Mouse (Mus musculus): ENCODE data around the gene Ccr7.
A peak's percentile ranks its signal among the peaks of the same experiment; 100 is the strongest.

Gene Ccr7

DNA sequence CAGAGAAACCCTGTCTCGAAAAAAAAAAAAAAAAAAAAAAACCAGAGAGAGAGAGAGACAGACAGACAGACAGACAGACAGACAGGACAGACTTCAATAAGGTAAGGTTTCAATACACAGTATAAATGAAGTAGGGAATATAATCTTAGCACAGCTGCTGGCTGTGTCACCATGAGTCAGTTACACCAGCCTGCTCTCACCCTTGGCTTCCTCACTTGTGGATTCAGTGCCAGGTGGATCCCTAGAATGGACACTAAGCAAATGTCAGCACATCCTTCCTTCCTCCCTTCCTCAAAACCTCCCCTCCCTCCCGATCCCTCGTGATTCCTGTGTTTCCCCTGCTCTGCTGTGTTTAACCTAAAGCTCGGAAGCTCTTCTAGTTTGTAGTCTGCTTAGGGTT lies 17.5 kb downstream of the Ccr7 start:
- DNase-seq (ENCODE audit: low spot score) = no peak

DNA sequence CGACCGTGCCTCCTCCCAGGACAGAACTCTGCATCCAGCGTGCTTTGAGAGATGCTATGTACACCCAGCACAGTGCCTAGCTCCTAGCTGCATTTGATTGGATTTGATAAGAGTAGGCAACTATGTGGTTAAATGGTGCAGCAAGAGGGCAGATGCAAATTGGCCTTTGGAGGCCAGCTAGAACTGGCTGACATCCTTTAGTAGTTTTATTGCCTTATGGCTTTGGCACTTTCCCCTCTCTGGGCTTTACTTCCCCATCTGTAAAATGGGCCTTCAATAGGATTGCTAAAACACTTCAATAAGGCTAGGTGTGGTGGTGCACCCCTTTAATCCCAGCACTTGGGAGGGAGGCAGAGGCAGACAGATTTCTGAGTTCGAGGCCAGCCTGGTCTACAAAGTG lies 17.9 kb downstream of the Ccr7 start:
- DNase-seq (ENCODE audit: low spot score) = no peak

DNA sequence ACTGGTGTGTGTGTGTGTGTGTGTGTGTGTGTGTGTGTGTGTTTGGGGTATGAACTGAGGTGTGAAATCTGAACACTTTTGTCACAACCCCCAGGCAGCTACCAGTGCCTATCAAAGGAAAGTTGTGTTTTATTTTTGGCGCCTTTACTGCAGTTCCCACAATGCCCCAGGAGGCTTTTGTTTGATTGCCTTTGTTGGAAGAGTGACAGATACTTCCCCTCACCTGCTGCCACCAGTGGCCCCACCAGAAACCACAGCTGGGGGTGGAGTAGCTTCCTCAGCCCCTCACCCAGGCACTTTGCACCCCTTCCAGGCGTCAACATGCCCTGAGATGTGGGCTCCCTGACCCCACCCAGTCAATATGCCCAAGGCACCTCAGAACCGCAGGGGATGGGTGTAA lies 18.5 kb downstream of the Ccr7 start:
- no peak for DNase-seq (ENCODE audit: low spot score)

DNA sequence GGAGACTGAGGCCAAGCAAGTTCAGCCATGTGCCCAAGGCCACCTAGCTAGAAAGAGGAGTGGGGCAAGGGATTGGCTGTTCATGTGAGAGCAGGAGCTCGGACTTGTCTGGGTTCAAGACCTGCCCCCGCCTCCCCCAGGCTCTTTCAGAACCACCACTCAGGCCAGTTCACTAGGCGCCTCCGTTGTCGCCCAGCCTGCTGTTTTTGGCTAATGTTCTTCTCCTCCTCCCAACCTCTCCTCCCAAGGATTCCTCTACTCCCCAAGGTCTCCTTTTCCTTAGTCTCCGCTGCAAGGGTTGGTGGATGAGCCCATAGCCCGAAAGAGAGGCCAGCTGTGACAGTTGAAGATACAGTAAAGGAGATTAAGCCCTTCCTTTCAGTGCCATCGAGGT lies 19.8 kb downstream of the Ccr7 start:
- no peak for DNase-seq (ENCODE audit: low spot score)

DNA sequence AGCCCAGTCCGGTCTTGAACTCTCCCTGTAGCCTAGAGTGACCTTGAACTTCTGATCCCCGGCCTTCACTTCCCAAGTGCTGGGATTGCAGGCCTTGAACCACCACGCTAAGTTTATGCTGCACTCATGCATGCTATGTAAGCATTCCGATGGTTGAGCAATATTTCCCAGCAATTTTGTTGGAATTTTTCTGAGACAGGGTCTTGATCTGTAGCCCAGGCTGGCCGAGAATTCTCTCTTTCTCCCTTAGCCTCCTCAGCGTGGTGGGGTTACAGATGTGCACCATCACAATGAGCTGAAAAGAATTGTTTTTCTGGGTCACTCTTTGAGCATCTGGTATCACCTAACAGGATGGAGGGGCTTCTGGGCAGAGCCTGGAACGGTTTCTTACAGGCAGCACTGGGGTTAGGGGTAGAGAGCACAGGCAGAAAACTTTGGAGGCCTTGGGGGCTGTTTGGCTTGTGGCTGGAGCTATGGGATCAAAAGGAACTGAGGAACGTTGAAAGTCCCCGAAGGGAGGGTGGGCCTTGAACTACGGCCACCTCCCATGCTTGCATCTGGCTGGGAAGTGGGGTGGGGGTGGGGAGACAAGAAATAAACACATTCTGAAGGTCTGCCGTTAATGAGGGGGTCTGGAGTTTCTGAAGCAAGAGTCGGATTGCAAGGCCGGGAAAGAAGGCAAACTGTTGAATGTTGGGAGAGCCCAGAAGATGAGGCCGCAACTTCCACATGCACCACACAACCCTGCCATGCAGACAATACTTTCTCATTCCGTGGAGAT lies 20.4 kb downstream of the Ccr7 start:
- no peak for DNase-seq (ENCODE audit: low spot score)

DNA sequence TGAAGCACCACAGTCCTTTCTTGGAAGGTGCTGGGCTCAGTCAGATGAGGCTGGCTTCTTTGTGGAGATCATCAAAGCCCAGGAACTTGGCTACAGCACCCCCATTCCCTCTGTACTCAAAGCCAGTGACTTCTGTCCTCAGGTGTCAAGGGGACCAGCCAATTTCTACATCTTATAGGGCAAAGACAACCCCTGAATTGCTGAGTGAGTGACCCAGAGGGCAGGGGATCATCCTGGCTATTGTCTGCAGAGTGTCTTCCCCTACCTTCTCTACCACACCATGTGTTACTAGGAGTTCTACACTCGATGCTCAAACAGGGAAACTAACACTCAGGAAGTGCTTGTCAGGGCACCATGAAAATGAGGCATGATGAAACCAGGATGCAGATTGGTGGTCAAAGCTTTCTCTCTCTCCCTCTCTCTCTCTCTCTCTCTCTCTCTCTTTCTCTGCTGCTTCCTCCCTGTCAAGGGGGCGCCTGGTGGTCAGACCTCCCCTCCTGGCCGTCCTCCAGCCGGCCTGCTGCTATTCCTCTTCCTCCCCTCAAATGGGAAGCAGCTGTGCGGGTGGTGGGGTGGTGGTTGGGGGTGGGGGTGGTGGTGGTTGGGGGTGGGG lies 21.5 kb downstream of the Ccr7 start:
- no peak for DNase-seq (ENCODE audit: low spot score)

DNA sequence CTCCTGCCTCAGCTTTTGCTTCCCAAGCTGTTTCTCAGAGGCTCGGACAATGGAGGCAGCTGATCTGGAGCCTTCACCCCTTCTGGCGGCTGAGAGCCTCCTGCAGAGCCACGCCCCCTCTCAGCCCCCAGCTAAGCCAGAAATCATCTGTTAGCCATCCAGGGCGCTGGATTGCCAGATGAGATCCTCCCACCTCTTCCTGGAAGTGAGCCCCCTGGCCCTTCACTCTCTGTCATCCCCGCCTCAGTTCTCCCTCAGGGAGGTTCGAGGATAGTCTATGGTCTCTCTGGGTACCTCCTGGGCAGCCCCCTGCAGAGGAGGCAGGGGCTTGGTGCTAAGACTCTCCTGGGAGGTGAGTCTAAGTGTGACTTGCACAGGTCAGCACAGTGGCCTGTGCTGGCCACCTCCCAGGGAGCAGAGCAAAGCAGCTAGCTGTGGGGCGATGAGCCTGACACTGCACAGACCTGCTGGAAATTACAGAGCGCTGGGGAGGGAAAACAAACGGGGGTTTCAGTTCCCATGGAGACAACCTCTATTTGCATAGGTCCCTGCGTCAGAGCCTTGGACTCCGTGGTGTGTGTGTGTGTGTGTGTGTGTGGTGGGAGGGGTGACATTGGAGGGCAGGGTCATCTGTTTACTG lies 22.7 kb downstream of the Ccr7 start:
- DNase-seq (ENCODE audit: low spot score) = no peak

DNA sequence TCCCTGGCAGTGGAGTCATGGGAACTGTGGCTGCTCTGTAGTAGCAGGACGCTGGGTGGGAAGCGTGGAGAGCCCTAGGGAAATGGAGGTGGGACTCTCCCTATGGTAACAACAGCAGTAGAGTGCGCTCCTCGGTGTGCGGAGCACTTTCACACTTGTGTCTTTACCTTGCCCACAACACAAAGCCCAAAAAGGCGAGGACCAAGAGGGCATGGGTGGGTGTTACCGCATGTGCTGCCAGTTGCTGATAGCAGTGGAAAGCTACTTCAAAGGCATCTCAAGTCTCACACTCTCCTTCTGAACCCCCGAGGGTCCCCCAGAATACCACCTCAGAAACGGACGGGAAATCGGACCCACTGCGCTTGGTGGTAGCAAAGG lies 23.4 kb downstream of the Ccr7 start:
- no peak for DNase-seq (ENCODE audit: low spot score)

DNA sequence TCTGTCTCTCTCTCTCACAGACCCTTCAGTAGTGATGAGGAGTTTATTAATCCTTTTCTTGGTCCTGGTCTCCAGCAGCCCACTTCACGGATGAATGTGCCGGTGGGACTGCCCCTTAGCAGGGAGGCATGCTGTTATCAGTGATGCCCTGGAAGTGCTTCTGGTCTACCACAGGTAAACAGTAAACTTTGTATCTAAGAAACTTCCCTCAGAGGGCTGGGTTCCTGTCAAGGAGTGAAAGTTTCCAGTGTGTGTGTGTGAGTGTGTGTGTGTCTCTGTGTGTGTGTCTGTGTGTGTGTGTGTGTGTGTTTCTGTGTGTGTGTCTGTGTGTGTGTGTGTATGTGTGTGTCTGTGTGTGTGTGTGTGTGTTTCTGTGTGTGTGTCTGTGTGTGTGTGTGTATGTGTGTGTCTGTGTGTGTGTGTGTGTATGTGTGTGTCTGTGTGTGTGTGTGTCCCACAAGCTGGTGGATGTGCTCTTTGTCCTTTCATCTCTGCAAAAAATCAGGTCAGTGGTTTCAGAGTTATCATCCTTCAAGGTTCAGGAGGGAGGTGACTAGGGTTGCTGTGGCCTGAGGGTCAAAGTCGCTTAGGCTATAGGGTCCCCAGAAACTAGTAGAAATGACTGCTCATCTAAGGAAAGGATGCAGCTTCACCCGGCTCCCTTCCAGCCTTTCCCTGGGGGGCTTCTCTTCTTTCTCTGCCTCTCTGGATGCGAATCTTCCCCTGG lies 24.0 kb downstream of the Ccr7 start:
- DNase-seq (ENCODE audit: low spot score) = no peak

DNA sequence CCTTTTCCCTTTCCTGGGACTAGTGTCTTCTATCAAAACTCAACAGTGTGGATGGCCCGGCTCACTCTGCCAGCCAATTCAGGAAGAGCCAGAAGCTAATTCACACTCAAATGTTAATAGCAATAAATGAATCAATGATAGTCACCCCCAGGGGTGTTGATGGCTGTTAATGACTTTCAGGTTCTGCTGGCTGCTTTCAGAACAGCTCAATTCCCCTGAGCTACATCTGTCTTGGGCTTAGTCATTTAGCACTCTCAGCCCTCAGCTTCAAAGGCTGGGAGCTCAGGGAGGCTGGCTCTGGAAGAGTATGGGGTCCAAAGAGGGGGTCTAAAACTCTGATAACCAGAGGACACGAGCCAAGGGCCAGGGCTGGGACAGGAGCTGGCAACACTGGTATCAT lies 25.6 kb downstream of the Ccr7 start:
- no peak for DNase-seq (ENCODE audit: low spot score)

DNA sequence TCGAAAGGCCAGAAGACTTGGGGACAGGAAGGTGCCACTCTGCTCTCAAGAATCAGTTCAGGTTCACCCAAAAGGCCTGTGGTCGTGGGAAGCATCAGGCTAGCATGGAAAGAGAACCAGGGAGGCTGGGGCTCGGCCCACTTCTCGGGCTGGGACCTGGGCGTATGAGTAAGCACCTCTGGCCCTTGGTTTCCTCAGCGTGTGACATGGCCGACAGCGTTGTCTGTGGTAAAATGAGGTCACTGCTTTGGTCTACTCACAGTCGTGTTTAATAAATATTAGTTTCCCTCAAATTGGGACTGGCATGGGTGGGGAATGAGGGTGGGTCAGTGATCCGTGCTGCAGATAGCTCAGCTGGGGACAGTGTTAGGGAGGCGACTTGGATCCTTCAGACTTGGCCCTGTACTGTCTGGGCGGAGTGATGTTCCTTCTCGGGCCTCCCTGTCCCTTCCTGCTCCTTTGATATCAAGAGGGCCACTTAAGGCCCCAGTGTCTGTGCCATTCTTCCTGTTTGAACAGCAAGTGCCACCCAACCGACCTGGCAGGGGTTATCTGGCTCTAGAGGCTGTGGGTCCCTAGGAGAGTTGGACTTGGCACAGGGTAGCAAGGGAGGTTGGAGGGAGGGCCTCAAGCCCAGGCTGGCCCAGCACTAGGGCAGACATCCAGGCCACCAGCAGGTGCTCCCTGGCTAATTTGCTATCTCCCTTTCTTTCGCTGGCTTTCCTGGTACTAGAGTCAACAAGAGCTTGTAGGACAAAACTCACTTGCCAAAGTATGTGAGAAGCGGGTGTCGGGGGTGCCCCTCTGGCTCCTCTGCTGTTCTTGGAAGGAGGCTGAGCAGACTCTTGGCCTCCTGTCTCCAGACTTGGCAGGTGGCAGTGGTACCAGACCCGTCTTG lies 26.8 kb downstream of the Ccr7 start:
- no peak for DNase-seq (ENCODE audit: low spot score)

DNA sequence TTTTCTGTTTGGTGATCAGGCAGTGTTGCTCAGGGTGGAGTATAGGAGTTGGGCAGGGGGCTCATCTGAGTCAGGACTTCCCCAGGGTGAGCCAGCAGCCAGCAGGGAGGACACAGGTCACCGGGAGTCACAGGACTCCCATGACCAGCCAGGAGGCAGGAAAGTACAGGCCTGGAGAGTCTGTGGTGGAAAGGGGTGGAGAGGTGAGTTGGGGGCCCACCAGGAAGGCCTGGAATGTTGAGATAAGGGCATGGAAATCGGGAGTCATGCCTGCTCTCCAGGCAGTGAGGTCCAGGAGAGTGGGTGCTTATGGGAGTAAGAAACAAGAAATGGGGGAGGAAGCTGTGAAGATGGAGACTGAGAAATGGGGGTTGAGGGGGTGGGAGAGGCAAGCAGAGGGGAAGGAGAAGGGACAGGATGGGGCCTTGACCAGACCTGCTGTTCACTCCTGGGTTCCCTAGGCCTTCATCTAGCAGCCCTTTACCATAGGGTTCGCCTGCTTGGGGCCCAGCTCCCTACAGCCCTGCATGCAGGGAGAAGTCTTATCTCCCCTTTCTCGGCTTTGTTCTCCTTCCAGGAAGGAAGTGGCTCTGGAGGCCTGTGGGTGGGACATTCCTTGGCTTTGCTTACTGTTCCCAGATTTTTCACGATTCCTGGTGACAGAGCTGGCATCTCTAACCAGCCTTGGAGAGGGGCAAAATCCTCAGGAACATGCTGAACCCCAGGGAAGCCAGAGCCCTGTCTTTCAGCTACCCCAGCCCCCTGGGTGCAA lies 28.2 kb downstream of the Ccr7 start:
- no peak for DNase-seq (ENCODE audit: low spot score)

DNA sequence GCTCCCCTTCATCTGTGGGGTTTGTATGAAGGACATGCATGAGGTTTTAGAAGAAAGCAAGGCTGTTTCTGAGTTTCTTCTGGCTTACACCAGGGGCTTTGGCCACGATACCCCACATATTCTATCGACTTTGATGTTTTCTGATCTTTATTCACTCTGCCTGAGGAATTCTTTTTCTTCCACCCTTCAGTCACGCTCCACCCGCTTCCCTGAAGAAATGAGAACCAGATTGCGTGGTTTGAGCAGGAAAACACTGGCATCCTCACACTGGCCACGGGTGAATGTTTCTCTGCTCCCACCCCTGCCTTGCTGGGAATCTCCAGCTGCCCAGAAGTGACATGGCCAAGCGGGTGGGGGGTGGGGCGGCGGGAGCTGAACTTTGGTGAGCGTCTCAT lies 30.2 kb downstream of the Ccr7 start:
- DNase-seq (ENCODE audit: low spot score) = no peak

DNA sequence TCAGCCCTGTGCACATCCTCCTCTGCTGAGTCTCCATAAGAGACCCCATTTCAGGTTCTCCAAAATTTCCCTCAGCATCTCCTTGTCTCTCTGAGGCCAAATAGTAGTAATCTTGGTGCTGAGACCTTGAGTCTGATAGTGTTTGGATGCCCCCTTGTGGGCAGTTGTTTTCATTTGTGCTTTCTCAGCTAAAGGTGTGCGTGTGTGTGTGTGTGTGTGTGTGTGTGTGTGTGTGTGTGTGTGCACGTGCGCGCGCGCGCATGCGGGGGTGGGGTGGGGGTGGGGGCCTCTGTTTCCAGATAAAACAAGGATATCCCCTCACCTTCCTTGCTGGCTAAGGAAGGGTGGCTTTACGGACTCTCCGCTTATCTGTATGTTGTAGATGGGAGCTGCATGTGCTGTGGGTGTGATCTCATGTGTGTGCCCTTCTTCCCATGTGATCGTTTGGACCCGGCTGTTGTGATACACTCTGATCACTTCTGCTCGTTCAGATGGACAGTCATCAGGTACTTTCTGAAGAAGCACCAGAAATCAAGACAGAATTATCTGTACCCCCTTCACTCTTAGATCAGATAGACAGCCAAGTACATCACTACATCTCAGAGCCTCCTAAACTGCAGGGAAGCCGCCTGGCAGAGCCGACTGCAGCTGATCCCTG lies 30.8 kb downstream of the Ccr7 start:
- peak; percentile 9 for DNase-seq (ENCODE audit: low spot score)

DNA sequence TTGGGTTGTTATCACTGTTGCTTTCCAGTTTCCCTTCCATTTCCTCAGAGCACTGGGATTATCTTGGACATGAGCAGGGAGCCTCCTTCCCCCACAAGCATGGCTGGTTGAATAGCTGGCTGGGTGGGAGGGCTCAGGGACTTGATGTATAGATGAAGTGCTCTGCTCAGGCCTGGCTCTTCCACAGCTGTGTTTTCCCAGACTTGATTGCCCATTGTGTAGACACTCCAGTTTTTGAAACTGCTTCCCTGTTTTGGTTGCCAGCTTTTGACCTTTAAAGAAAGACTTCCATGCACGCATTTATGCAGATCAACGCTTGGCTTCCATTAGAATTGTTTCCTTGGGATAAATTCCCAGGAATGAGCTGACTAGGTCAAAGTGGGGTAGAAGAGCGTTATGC lies 32.2 kb downstream of the Ccr7 start:
- DNase-seq (ENCODE audit: low spot score) = no peak

DNA sequence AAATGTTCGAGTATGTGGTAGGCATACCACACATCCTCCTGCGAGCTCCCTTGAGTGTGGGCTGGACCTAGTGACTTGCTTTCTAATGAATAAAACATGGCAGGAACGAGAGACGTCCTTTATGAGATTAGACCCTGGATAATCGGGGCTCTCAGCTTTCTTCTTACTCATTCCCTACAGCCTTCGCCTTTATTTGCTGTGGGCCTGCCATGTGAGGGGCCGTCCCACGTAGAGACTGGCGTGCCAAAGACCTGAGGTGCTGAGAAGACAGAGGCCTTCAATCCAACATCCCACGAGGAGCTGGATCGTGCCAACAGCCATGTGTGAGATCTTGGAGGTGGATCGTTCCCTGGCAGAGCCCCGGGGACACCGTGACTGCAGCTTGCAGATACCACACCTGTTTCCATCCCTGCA lies 33.7 kb downstream of the Ccr7 start:
- no peak for DNase-seq (ENCODE audit: low spot score)

DNA sequence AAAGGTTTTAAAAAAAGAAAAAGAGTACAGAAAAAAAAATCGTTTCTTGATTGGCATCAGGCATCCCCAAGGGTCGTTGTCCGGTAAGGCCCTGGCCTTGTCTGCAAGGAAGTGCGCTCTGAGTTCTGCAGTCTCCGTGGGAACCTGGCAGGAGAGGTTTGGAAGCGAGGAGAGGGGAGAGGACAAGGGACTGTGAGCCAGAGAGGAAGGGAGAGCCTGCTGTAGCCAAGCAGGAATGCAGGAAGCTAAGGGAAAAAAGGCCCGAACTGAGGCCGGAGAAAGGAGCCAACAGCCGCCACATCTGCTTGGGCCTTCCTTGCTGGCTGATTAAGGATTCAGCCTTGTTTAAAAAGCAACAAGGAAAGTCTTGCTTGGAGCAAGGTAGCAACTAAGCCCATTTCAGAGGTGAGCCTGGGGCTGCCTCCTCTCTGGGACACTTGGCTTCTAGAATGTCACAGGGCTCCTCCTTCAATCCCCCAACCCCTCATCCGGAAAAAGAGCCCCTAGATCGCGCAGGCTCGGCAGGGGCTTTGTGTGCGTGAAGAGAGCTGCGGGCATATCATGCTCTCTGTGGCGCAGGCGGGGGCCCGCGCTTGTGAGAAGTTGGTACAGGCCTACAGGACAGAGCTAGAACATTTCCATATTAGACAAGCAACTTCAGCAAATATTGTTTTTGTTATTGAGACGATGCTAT lies 34.2 kb downstream of the Ccr7 start:
- DNase-seq (ENCODE audit: low spot score) = no peak

DNA sequence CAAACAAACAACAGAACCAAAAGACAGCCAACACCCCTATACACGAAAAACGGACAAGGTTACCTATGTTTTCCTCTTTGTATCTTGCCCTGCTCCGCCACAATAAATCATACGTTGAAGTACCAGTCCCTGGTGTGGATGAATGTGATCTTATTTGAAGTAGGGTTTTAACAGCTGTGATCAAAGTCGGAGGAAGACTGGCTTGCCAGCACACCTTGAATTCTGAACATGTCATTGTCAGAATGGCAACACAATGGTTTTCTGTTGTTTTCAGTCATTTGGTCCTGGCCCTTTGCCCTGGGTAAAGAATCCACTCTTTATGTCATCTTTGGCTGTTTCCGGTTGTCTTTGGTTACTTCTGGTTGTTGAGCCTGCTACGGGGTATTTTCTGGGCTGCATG lies 35.9 kb downstream of the Ccr7 start:
- DNase-seq (ENCODE audit: low spot score) = no peak

DNA sequence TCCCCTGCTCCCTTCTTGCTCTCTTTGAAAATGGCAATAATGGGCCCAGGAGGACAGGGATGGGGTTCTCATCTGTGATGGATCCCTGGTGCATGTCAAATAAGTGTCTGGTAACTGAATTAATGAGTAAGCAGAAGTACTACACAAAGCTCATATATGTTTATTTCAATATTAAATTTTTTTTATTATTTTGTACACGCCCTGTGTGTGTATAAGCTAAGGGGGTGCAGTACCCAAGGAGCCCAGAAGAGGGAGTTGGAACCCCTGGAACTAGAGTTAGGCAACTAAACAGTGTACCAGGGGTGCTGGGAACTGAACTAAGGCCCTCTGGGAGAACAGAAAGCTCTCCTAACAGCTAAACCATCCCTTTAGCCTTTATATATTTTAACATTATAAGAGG lies 36.5 kb downstream of the Ccr7 start:
- DNase-seq (ENCODE audit: low spot score) = no peak

DNA sequence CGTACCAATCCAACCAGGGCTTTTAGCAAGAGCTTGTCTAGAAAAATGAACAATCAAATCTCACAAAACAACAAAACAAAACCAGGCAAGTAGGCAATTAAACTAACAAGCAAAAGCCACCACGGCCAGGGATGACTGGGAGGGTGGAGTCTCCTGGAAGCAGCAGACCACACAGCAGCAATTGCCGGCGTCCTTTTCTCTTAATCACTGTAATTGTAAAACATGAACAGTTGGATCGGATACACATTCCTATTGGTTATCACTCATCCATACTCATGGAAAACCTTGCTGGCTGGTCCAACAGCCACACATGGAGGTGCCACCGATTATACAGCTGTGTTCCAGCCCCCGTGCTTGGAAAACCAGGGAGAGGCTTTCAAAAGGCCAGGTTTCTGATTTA lies 37.0 kb downstream of the Ccr7 start:
- no peak for DNase-seq (ENCODE audit: low spot score)

Data from c-Kit-positive CD71-positive TER-119-positive erythroid progenitor cells, embryonic 14.5 days (primary cell).